8 mouse cellular contexts compared by ENCODE assay signal in the genomic region with DNA sequence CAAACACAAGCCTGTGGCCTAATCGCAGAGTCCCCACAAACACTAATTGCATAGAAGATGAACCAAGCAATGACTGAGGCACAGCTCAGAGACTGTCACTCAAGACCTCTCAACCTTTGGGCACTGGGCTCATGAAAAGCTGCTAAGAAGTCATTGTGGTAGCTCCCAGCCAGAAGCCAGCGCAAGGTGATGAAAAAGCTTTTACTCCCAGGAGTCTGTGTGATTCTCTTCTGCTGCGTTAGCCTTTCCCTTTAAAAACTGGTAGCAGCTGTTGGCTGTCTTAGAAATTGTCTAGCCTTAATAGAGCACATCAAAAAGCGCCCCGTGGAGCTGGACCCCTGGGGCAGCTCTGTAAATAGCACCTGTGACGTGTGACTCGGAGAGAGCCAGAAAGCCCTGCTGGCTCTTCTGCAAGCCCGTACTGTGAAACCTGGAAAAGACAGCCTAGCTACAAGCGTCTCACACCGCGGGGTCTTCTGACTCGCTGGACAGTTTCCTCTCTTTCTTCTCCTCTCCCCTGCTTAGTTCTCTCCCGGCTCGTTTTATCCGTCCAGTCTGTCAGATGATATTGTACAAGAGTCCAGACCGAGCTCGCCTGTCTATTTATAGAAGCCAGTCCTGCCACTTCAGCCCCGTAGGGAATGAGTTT. TPM values are rescaled to one million over a fixed set of nuclear protein-coding genes. Genes with fewer than 3 reads are reported as not detected.
DNase-seq lines count a peak whose midpoint lies in the region; ATAC-seq and TF ChIP-seq lines count a peak whose summit lies in the region.

No protein-coding gene starts in this region.

- H3K27me3 ChIP-seq in stomach, postnatal 0 days (ENCODE audit: control insufficient read depth, insufficient read depth, low read length): no peaks in the 10 kb centered on the region

- no peak overlapping the region for H3K9ac ChIP-seq in stomach, postnatal 0 days (ENCODE audit: low read length)

- 0 out of 2 replicates have a peak, but pooled peaks have one; percentile 10 for ATAC-seq in megakaryocyte, adult 5-6 weeks (ENCODE audit: poor library complexity, severe bottlenecking)
- peak; percentile 32; the same call in 1 of the 2 replicates for ATAC-seq in stomach, postnatal 0 days (ENCODE audit: low FRiP score, low TSS enrichment)

- peak overlapping the region; percentile 39 for H3K4me2 ChIP-seq in stomach, postnatal 0 days (replicated peaks; ENCODE audit: low read depth)

- H3K27ac ChIP-seq in cortical plate, adult 2 months (ENCODE audit: insufficient read depth, low read length): no peak overlapping the region
- H3K27ac ChIP-seq in stomach, postnatal 0 days (replicated peaks): 0 out of 2 replicates have a peak overlapping the region, but pooled peaks have one; percentile 1

- DNase-seq in kidney, adult 11 months: peak; percentile 4
- DNase-seq in kidney, adult 8-10 months: no peak
- DNase-seq in heart, adult 18-20 months: peak; percentile 42 to 57
- peak; percentile 6 for DNase-seq in kidney, adult 9 months
- peak; percentile 23 for DNase-seq in stomach, postnatal 0 days (ENCODE audit: low spot score)
- DNase-seq in ovary, postnatal 10 days (ENCODE audit: low spot score): no peak

- no peaks in the 10 kb centered on the region for H3K36me3 ChIP-seq in stomach, postnatal 0 days (ENCODE audit: control insufficient read depth, insufficient read depth, low read length)

- no peak for TF ChIP-seq POLR2A in cortical plate, adult 2 months (IDR thresholded peaks at IDR 0.05; ENCODE audit: extremely low read depth, insufficient read depth, low read length)

- H3K4me3 ChIP-seq in cortical plate, adult 2 months (ENCODE audit: insufficient read depth, low read length): peak overlapping the region; percentile 12; the same call in 1 of the 2 replicates
- H3K4me3 ChIP-seq in stomach, postnatal 0 days (ENCODE audit: low read depth, low read length): peak overlapping the region; percentile 12; the same call in 1 of the 2 replicates

- no peaks in the 10 kb centered on the region for H3K4me1 ChIP-seq in cortical plate, adult 2 months (ENCODE audit: control insufficient read depth, insufficient read depth, low read length)
- no peaks in the 10 kb centered on the region for H3K4me1 ChIP-seq in stomach, postnatal 0 days (replicated peaks; ENCODE audit: control insufficient read depth, insufficient read depth)

- WGBS in stomach, postnatal 0 days: 9% methylated on average over 18 of the region's 18 CpGs

- no peak for TF ChIP-seq CTCF in cortical plate, adult 2 months (IDR thresholded peaks at IDR 0.05; ENCODE audit: extremely low read depth, insufficient read depth, low read length)
- TF ChIP-seq CTCF in stomach, postnatal 0 days (IDR thresholded peaks at IDR 0.05; ENCODE audit: low read depth): no peak

- no peak for TF ChIP-seq EP300 in stomach, postnatal 0 days (optimal IDR thresholded peaks at IDR 0.05)

- no peaks in the 10 kb centered on the region for H3K9me3 ChIP-seq in stomach, postnatal 0 days (ENCODE audit: control insufficient read depth, low read length)

RNA-seq across cellular contexts. Expression of gene Serbp1, which starts 9.4 kb away (rescaled TPM):
- polyA plus RNA-seq in cortical plate, adult 2 months (2012; rRNA removed): 179 and 201 TPM in 2 replicates
- 100 to 1,000 TPM; 208 to 214 TPM for total RNA-seq in heart, adult 18-20 months (2021)
- 412 and 434 TPM in 2 replicates for total RNA-seq in megakaryocyte, adult 5-6 weeks (2015)
- 996 and 1,021 TPM in 2 replicates for total RNA-seq in megakaryocyte, adult 5-6 weeks (2017)
- 281 and 284 TPM in 2 replicates for polyA plus RNA-seq in stomach, postnatal 0 days (2015; fragmentation: Nextera tagmentation; extraction: Ambion mirVana)

Comparison
In these comparisons a context has a peak if more than half of its experiments do, and no peak if none do; other contexts are left out.
1. DNase-seq: peak in kidney, adult 11 months (single experiment), heart, adult 18-20 months (2 of 2), kidney, adult 9 months (single experiment) and stomach, postnatal 0 days (single experiment); none in kidney, adult 8-10 months (0 of 2) and ovary, postnatal 10 days (single experiment).